Mouse (Mus musculus) liver, embryonic 14.5 days (tissue): ENCODE data around the gene Gm42674.
A peak's percentile ranks its signal among the peaks of the same experiment; 100 is the strongest.

Experiments
- CTCF ChIP-seq: IDR thresholded peaks from 2 replicates; pipeline ENCODE4 v1.5.1; 2016; ENCODE audit warnings: antibody characterized with exemption, low read depth, control low read depth
- EP300 ChIP-seq: IDR thresholded peaks from 2 replicates; pipeline ENCODE4 v1.6.1; 2016; ENCODE audit warnings: antibody characterized with exemption, low read depth

DNA sequence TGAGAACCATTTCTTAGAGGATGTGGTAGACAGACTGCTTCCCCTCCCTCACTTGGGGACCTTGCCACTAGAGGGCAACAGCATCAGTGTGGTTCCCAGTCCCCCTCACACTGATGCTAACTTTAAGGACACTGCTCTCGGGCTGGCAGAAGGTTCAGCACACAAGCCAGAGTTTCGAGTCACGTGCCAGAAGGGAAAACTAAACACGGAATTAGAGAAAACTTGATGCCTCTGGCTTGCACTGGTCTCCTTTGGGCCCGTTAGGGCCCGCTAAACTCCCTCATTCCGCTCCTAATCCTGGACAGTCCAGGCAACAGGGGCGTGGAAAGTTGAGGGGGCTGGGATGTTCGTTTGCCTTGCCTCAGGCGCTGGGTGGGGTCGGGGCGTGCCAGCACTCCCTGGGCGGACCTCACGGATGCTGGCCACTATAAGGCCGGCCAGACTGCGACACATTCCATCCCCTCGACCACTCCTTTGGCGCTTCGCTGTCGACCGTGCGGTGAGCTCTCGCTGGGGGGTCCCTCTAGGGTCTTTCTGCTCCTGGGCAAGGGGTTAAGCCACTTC is 11.1 kb downstream of the Gm42674 start, which contains the start of gene S100a6:
- peak; percentile 71 for TF ChIP-seq CTCF
- no peak for TF ChIP-seq EP300
